7 mouse cellular contexts compared by ENCODE assay signal in the genomic region with DNA sequence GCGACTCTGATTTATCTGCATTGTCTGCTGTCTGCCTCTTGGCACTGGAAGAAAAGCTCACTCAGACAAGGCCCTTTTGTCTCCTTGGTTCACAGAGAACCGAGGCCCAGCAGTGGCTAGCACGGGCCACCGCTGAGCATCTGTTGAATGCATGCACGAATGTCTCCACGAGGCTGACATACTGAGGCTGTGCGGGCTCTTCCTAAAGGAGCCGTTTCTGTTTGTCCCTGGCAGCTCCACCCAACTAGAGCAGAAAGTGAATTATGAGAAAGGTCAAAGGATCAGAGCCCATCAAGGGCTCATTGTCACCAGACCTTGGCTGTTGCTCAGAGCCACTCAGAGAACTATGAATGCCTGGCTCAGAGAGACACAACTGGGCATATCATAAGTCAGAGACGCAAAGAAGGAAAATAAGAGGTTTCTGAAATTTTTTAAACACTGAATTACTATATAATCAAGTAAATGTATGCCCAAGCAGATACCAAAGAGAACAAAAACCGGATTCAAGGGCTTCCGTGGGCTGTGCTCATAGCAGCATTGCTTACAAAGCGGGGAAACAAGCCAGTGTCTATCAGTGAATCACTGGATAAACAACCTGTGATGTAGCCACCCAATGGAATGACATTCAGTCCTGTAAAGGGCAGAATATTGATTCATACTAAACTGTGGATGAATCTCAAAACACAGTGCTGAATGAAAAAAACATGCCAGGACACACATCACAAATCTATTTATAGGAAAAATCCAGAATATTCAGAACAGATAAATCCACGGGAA. TPM values are rescaled to one million over a fixed set of nuclear protein-coding genes. Genes with fewer than 3 reads are reported as not detected.
A peak's percentile ranks its signal among the peaks of the same experiment; 100 is the strongest.
DNase-seq lines count a peak whose midpoint lies in the region; ATAC-seq and TF ChIP-seq lines count a peak whose summit lies in the region.

No protein-coding gene starts in this region.

- no peaks in the 10 kb centered on the region for H3K36me3 ChIP-seq in liver, adult 2 months (ENCODE audit: control insufficient read depth, insufficient read depth, low read length)
- no peaks in the 10 kb centered on the region for H3K36me3 ChIP-seq in liver, embryonic 11.5 days (ENCODE audit: control insufficient read depth, insufficient read depth, low read length)

- no peaks in the 10 kb centered on the region for H3K79me2 ChIP-seq in liver, adult 2 months (ENCODE audit: control insufficient read depth, insufficient read depth, low read length)

- no peak for TF ChIP-seq POLR2A in liver, adult 2 months (IDR thresholded peaks at IDR 0.05; ENCODE audit: extremely low read depth, insufficient read depth, low read length)

- H3K9me3 ChIP-seq in liver, embryonic 11.5 days (ENCODE audit: control insufficient read depth, low read length), result no peaks in the 10 kb centered on the region

- DNase-seq in liver, adult 2 months (ENCODE audit: extremely low read depth, low read depth, low spot score), result peak; percentile 84
- no peak for DNase-seq in liver, embryonic 11.5 days (ENCODE audit: low spot score)
- DNase-seq in fibroblast of lung, adult 2 months (ENCODE audit: low read depth), result peak; percentile 34
- peak; percentile 35 for DNase-seq in lung, postnatal 10 days
- peak; percentile 81 for DNase-seq in telencephalon, adult 2 months (ENCODE audit: low read depth, low spot score)
- no peak for DNase-seq in kidney, postnatal 36 days
- DNase-seq in urinary bladder, adult 2 months (ENCODE audit: low spot score), result no peak

- H3K4me1 ChIP-seq in liver, adult 2 months (ENCODE audit: control insufficient read depth, insufficient read depth, low read length), result peaks cover 20% of the 10 kb centered on the region
- H3K4me1 ChIP-seq in liver, embryonic 11.5 days (replicated peaks; ENCODE audit: control insufficient read depth, insufficient read depth, low read length), result peaks cover 11% of the 10 kb centered on the region

- H3K4me3 ChIP-seq in liver, adult 2 months (ENCODE audit: insufficient read depth, low read depth, low read length), result no peak overlapping the region
- no peak overlapping the region for H3K4me3 ChIP-seq in liver, embryonic 11.5 days (ENCODE audit: low read depth, low read length)

- 20% methylated on average over 13 of the region's 13 CpGs for WGBS in liver, adult 2 months
- 64% methylated on average over 13 of the region's 13 CpGs for WGBS in liver, embryonic 11.5 days

- no peak overlapping the region for H3K4me2 ChIP-seq in liver, embryonic 11.5 days

- H3K27me3 ChIP-seq in liver, adult 2 months (ENCODE audit: control insufficient read depth, insufficient read depth, low read length), result no peaks in the 10 kb centered on the region
- no peaks in the 10 kb centered on the region for H3K27me3 ChIP-seq in liver, embryonic 11.5 days (replicated peaks; ENCODE audit: control insufficient read depth, insufficient read depth, low read length)

- H3K9ac ChIP-seq in liver, adult 2 months (ENCODE audit: low read depth, low read length), result peak overlapping the region; percentile 29; the same call in 1 of the 2 replicates
- no peak overlapping the region for H3K9ac ChIP-seq in liver, embryonic 11.5 days (ENCODE audit: low read depth, low read length)

- no peak for ATAC-seq in liver, embryonic 11.5 days (replicated peaks; ENCODE audit: low FRiP score)

- peak overlapping the region; percentile 86 for H3K27ac ChIP-seq in liver, adult 2 months (replicated peaks; ENCODE audit: insufficient read depth, low read depth, low read length)
- no peak overlapping the region for H3K27ac ChIP-seq in liver, embryonic 11.5 days (ENCODE audit: low read depth, low read length)

- no peak for TF ChIP-seq CTCF in liver, adult 2 months (IDR thresholded peaks at IDR 0.05; ENCODE audit: low read depth, low read length)

RNA-seq across cellular contexts. Expression of gene P2rx4, which starts 13.7 kb away (rescaled TPM):
- 43.2 and 59.9 TPM in 2 replicates for total RNA-seq in liver, adult 2 months (2014; rRNA removed)
- 50.1 and 59.5 TPM in 2 replicates for polyA plus RNA-seq in liver, adult 2 months (2012; rRNA removed)
- 27.1 and 30.2 TPM in 2 replicates for polyA plus RNA-seq in liver, embryonic 11.5 days (2014; fragmentation: Nextera tagmentation; extraction: Ambion mirVana)
- 42.4 and 44.3 TPM in 2 replicates for polyA plus RNA-seq in urinary bladder, adult 2 months (2012; rRNA removed)

RNA-seq across cellular contexts. Expression of gene P2rx7, which starts 49.9 kb away (rescaled TPM):
- total RNA-seq in liver, adult 2 months (2014; rRNA removed), result 2.2 and 4.3 TPM in 2 replicates
- polyA plus RNA-seq in liver, adult 2 months (2012; rRNA removed), result 2.7 and 4.0 TPM in 2 replicates
- 0.47 and 1.3 TPM in 2 replicates for polyA plus RNA-seq in liver, embryonic 11.5 days (2014; fragmentation: Nextera tagmentation; extraction: Ambion mirVana)
- polyA plus RNA-seq in urinary bladder, adult 2 months (2012; rRNA removed), result 24.1 and 27.1 TPM in 2 replicates

Comparison
In these comparisons a context has a peak if more than half of its experiments do, and no peak if none do; other contexts are left out.
1. DNase-seq: peak in liver, adult 2 months (single experiment), fibroblast of lung, adult 2 months (single experiment), lung, postnatal 10 days (single experiment) and telencephalon, adult 2 months (single experiment); none in liver, embryonic 11.5 days (single experiment), kidney, postnatal 36 days (0 of 2) and urinary bladder, adult 2 months (single experiment).